Mouse (Mus musculus) spleen, embryonic (tissue): ENCODE data around the gene Tnip3.

Experiments used
- CTCF ChIA-PET: fragments of 350-600 bp; sonication (Branson Sonifier 250); formaldehyde crosslinking; loops from one replicate; lab custom pipeline; 2022; lab: Charles Lee

Gene Tnip3

GRCm38 (mm10) chr6:65584870-65585332 is 59.8 kb downstream of the Tnip3 start:
- CTCF ChIA-PET = interaction anchor here (0.6 kb wide), 1 partner anchor 55 kb away, joined by 3 read pairs; no protein-coding TSS in a partner anchor

- CTCF ChIA-PET = no interaction called here
Measured at GRCm38 (mm10) chr6:65585333-65586053, 60.4 kb downstream of the Tnip3 start.

GRCm38 (mm10) chr6:65588847-65589246 is 63.7 kb downstream of the Tnip3 start:
- CTCF ChIA-PET = no interaction called here

GRCm38 (mm10) chr6:65590018-65590417 is 64.9 kb downstream of the Tnip3 start:
- CTCF ChIA-PET = no interaction called here

GRCm38 (mm10) chr6:65594171-65594570 is 69.1 kb downstream of the Tnip3 start:
- CTCF ChIA-PET = no interaction called here

- CTCF ChIA-PET = interaction anchor here (0.7 kb wide), 1 partner anchor 59 kb away, joined by 5 read pairs; no protein-coding TSS in a partner anchor
Measured at GRCm38 (mm10) chr6:65595371-65595770, 70.3 kb downstream of the Tnip3 start.

- CTCF ChIA-PET = no interaction called here
Measured at GRCm38 (mm10) chr6:65597056-65597818, 72.1 kb downstream of the Tnip3 start.

GRCm38 (mm10) chr6:65598522-65598921 is 73.4 kb downstream of the Tnip3 start:
- CTCF ChIA-PET = interaction anchor here (0.7 kb wide), 1 partner anchor 409 kb away, joined by 3 read pairs; no protein-coding TSS in a partner anchor

- CTCF ChIA-PET = interaction anchor here (0.6 kb wide), 1 partner anchor 970 kb away, joined by 5 read pairs; no protein-coding TSS in a partner anchor
Measured at GRCm38 (mm10) chr6:65599865-65600739, 75.0 kb downstream of the Tnip3 start.

- CTCF ChIA-PET = no interaction called here
Measured at GRCm38 (mm10) chr6:65600887-65601286, 75.8 kb downstream of the Tnip3 start.

- CTCF ChIA-PET = no interaction called here
Measured at GRCm38 (mm10) chr6:65605778-65606177, 80.7 kb downstream of the Tnip3 start.

GRCm38 (mm10) chr6:65606946-65607345 is 81.8 kb downstream of the Tnip3 start:
- CTCF ChIA-PET = no interaction called here

GRCm38 (mm10) chr6:65611834-65612233 is 86.7 kb downstream of the Tnip3 start:
- CTCF ChIA-PET = interaction anchor here (0.6 kb wide), 1 partner anchor 8 kb away, joined by 3 read pairs; no protein-coding TSS in a partner anchor

GRCm38 (mm10) chr6:65613924-65614585 is 88.9 kb downstream of the Tnip3 start:
- CTCF ChIA-PET = no interaction called here

GRCm38 (mm10) chr6:65615641-65616040 is 90.5 kb downstream of the Tnip3 start:
- CTCF ChIA-PET = no interaction called here

GRCm38 (mm10) chr6:65621260-65621659 is 96.1 kb downstream of the Tnip3 start:
- CTCF ChIA-PET = no interaction called here

- CTCF ChIA-PET = no interaction called here
Measured at GRCm38 (mm10) chr6:65623016-65623715, 98.1 kb downstream of the Tnip3 start.

- CTCF ChIA-PET = no interaction called here
Measured at GRCm38 (mm10) chr6:65630578-65630977, 105.5 kb downstream of the Tnip3 start.

- CTCF ChIA-PET = no interaction called here
Measured at GRCm38 (mm10) chr6:65632184-65632583, 107.1 kb downstream of the Tnip3 start.

GRCm38 (mm10) chr6:65642431-65642830 is 117.3 kb downstream of the Tnip3 start:
- CTCF ChIA-PET = no interaction called here
